Mouse (Mus musculus): Measurements from ENCODE around the gene Cldnd1. TPM values are rescaled to one million over a fixed set of nuclear protein-coding genes. Genes with fewer than 3 reads are reported as not detected.

Cldnd1 gene
- polyA plus RNA-seq, 1 experiment from 2014 or later, result 97.5 TPM

GRCm38 (mm10) chr16:58690322-58690732 lies 37.4 kb upstream of the Cldnd1 start:
- no peak overlapping the region for H3K27ac ChIP-seq (ENCODE audit: low read length)
- no peaks in the 10 kb centered on the region for H3K27me3 ChIP-seq (replicated peaks; ENCODE audit: control insufficient read depth, insufficient read depth, low read length)
- H3K4me2 ChIP-seq (ENCODE audit: low read depth, low read length), result no peak overlapping the region
- H3K9ac ChIP-seq (ENCODE audit: low read depth, low read length), result no peak overlapping the region
- H3K4me1 ChIP-seq (ENCODE audit: control insufficient read depth, insufficient read depth, low read length), result no peaks in the 10 kb centered on the region
- no peak for ATAC-seq
- no peak overlapping the region for H3K4me3 ChIP-seq (ENCODE audit: low read length)
- H3K9me3 ChIP-seq (ENCODE audit: control insufficient read depth, low read length), result no peaks in the 10 kb centered on the region
- no peaks in the 10 kb centered on the region for H3K36me3 ChIP-seq (ENCODE audit: control insufficient read depth, insufficient read depth, low read length)
- WGBS, result 84% methylated on average over 5 of the region's 5 CpGs

- H3K36me3 ChIP-seq (ENCODE audit: control insufficient read depth, insufficient read depth, low read length), result no peaks in the 10 kb centered on the region
- H3K27me3 ChIP-seq (replicated peaks; ENCODE audit: control insufficient read depth, insufficient read depth, low read length), result no peaks in the 10 kb centered on the region
- H3K9me3 ChIP-seq (ENCODE audit: control insufficient read depth, low read length), result no peaks in the 10 kb centered on the region
- H3K4me1 ChIP-seq (ENCODE audit: control insufficient read depth, insufficient read depth, low read length), result no peaks in the 10 kb centered on the region
- no peak overlapping the region for H3K4me3 ChIP-seq (ENCODE audit: low read length)
- WGBS, result 92% methylated on average over 5 of the region's 5 CpGs
- H3K9ac ChIP-seq (ENCODE audit: low read depth, low read length), result no peak overlapping the region
- no peak overlapping the region for H3K4me2 ChIP-seq (ENCODE audit: low read depth, low read length)
- H3K27ac ChIP-seq (ENCODE audit: low read length), result no peak overlapping the region
- no peak for ATAC-seq
Measured at GRCm38 (mm10) chr16:58694091-58694490, 33.6 kb upstream of the Cldnd1 start.

GRCm38 (mm10) chr16:58696796-58697195 lies 30.9 kb upstream of the Cldnd1 start:
- Histone ChIP-seq H3K4me1 (ENCODE audit: control insufficient read depth, insufficient read depth, low read length) (no peaks in the 10 kb centered on the region), H3K9me3 (ENCODE audit: control insufficient read depth, low read length) (no peaks in the 10 kb centered on the region), H3K36me3 (ENCODE audit: control insufficient read depth, insufficient read depth, low read length) (no peaks in the 10 kb centered on the region), H3K4me3 (ENCODE audit: low read length) (no peak overlapping the region), H3K27ac (ENCODE audit: low read length) (no peak overlapping the region), H3K4me2 (ENCODE audit: low read depth, low read length) (no peak overlapping the region), H3K27me3 (replicated peaks; ENCODE audit: control insufficient read depth, insufficient read depth, low read length) (no peaks in the 10 kb centered on the region), H3K9ac (ENCODE audit: low read depth, low read length) (no peak overlapping the region)
- no peak for ATAC-seq
- WGBS, result 91% methylated on average over 3 of the region's 3 CpGs

GRCm38 (mm10) chr16:58697261-58697660 lies 30.4 kb upstream of the Cldnd1 start:
- no peaks in the 10 kb centered on the region for H3K36me3 ChIP-seq (ENCODE audit: control insufficient read depth, insufficient read depth, low read length)
- H3K27me3 ChIP-seq (replicated peaks; ENCODE audit: control insufficient read depth, insufficient read depth, low read length), result no peaks in the 10 kb centered on the region
- H3K27ac ChIP-seq (ENCODE audit: low read length), result no peak overlapping the region
- H3K9me3 ChIP-seq (ENCODE audit: control insufficient read depth, low read length), result no peaks in the 10 kb centered on the region
- no peak overlapping the region for H3K4me3 ChIP-seq (ENCODE audit: low read length)
- H3K9ac ChIP-seq (ENCODE audit: low read depth, low read length), result no peak overlapping the region
- no peak overlapping the region for H3K4me2 ChIP-seq (ENCODE audit: low read depth, low read length)
- WGBS, result 100% methylated on average over 1 of the region's 1 CpGs
- H3K4me1 ChIP-seq (ENCODE audit: control insufficient read depth, insufficient read depth, low read length), result no peaks in the 10 kb centered on the region
- no peak for ATAC-seq

- Histone ChIP-seq H3K4me1 (ENCODE audit: control insufficient read depth, insufficient read depth, low read length) (no peaks in the 10 kb centered on the region), H3K36me3 (ENCODE audit: control insufficient read depth, insufficient read depth, low read length) (no peaks in the 10 kb centered on the region), H3K4me2 (ENCODE audit: low read depth, low read length) (no peak overlapping the region), H3K9me3 (ENCODE audit: control insufficient read depth, low read length) (no peaks in the 10 kb centered on the region), H3K9ac (ENCODE audit: low read depth, low read length) (no peak overlapping the region), H3K4me3 (ENCODE audit: low read length) (no peak overlapping the region), H3K27me3 (replicated peaks; ENCODE audit: control insufficient read depth, insufficient read depth, low read length) (no peaks in the 10 kb centered on the region), H3K27ac (ENCODE audit: low read length) (no peak overlapping the region)
- ATAC-seq, result no peak
- WGBS, result 84% methylated on average over 6 of the region's 6 CpGs
Measured at GRCm38 (mm10) chr16:58700174-58700573, 27.5 kb upstream of the Cldnd1 start.

- Histone ChIP-seq H3K4me1 (ENCODE audit: control insufficient read depth, insufficient read depth, low read length) (no peaks in the 10 kb centered on the region), H3K4me2 (ENCODE audit: low read depth, low read length) (no peak overlapping the region), H3K9me3 (ENCODE audit: control insufficient read depth, low read length) (no peaks in the 10 kb centered on the region), H3K27me3 (replicated peaks; ENCODE audit: control insufficient read depth, insufficient read depth, low read length) (no peaks in the 10 kb centered on the region), H3K9ac (ENCODE audit: low read depth, low read length) (no peak overlapping the region), H3K36me3 (ENCODE audit: control insufficient read depth, insufficient read depth, low read length) (no peaks in the 10 kb centered on the region), H3K27ac (ENCODE audit: low read length) (no peak overlapping the region), H3K4me3 (ENCODE audit: low read length) (no peak overlapping the region)
- no peak for ATAC-seq
- 86% methylated on average over 12 of the region's 12 CpGs for WGBS
Measured at GRCm38 (mm10) chr16:58700816-58701424, 26.8 kb upstream of the Cldnd1 start.

- no peaks in the 10 kb centered on the region for H3K4me1 ChIP-seq (ENCODE audit: control insufficient read depth, insufficient read depth, low read length)
Measured at GRCm38 (mm10) chr16:58701779-58702178, 25.9 kb upstream of the Cldnd1 start.

GRCm38 (mm10) chr16:58702329-58702932 lies 25.3 kb upstream of the Cldnd1 start:
- Histone ChIP-seq H3K9ac (ENCODE audit: low read depth, low read length) (no peak overlapping the region), H3K4me1 (ENCODE audit: control insufficient read depth, insufficient read depth, low read length) (no peaks in the 10 kb centered on the region), H3K9me3 (ENCODE audit: control insufficient read depth, low read length) (no peaks in the 10 kb centered on the region), H3K36me3 (ENCODE audit: control insufficient read depth, insufficient read depth, low read length) (no peaks in the 10 kb centered on the region), H3K27ac (ENCODE audit: low read length) (no peak overlapping the region), H3K4me3 (ENCODE audit: low read length) (no peak overlapping the region), H3K27me3 (replicated peaks; ENCODE audit: control insufficient read depth, insufficient read depth, low read length) (no peaks in the 10 kb centered on the region), H3K4me2 (ENCODE audit: low read depth, low read length) (no peak overlapping the region)
- 79% methylated on average over 10 of the region's 10 CpGs for WGBS
- ATAC-seq, result no peak

More at GRCm38 (mm10) chr16:58701779-58702178, 25.9 kb upstream of the Cldnd1 start:
- no peaks in the 10 kb centered on the region for H3K27me3 ChIP-seq (replicated peaks; ENCODE audit: control insufficient read depth, insufficient read depth, low read length)
- no peak overlapping the region for H3K27ac ChIP-seq (ENCODE audit: low read length)
- H3K4me2 ChIP-seq (ENCODE audit: low read depth, low read length), result no peak overlapping the region
- no peak for ATAC-seq
- H3K4me3 ChIP-seq (ENCODE audit: low read length), result no peak overlapping the region
- no peaks in the 10 kb centered on the region for H3K9me3 ChIP-seq (ENCODE audit: control insufficient read depth, low read length)
- no peak overlapping the region for H3K9ac ChIP-seq (ENCODE audit: low read depth, low read length)
- WGBS, result 44% methylated on average over 6 of the region's 6 CpGs
- no peaks in the 10 kb centered on the region for H3K36me3 ChIP-seq (ENCODE audit: control insufficient read depth, insufficient read depth, low read length)

- Histone ChIP-seq H3K9ac (ENCODE audit: low read depth, low read length) (no peak overlapping the region), H3K4me3 (ENCODE audit: low read length) (no peak overlapping the region), H3K4me2 (ENCODE audit: low read depth, low read length) (no peak overlapping the region), H3K36me3 (ENCODE audit: control insufficient read depth, insufficient read depth, low read length) (no peaks in the 10 kb centered on the region), H3K27ac (ENCODE audit: low read length) (no peak overlapping the region), H3K9me3 (ENCODE audit: control insufficient read depth, low read length) (no peaks in the 10 kb centered on the region), H3K4me1 (ENCODE audit: control insufficient read depth, insufficient read depth, low read length) (no peaks in the 10 kb centered on the region), H3K27me3 (replicated peaks; ENCODE audit: control insufficient read depth, insufficient read depth, low read length) (no peaks in the 10 kb centered on the region)
- 19% methylated on average over 10 of the region's 10 CpGs for WGBS
- ATAC-seq, result peak; percentile 67
Measured at GRCm38 (mm10) chr16:58703382-58704124, 24.2 kb upstream of the Cldnd1 start.

Measured in intestine, embryonic 16.5 days (tissue).